Mouse (Mus musculus) kidney, adult 8-10 months (tissue): ENCODE data around the gene Hoxb8.

Experiments
- DNase-seq, 2 experiments: peaks; one replicate each; pipeline ENCODE4 v3.0.0; 2022

The Hoxb8 gene

DNA sequence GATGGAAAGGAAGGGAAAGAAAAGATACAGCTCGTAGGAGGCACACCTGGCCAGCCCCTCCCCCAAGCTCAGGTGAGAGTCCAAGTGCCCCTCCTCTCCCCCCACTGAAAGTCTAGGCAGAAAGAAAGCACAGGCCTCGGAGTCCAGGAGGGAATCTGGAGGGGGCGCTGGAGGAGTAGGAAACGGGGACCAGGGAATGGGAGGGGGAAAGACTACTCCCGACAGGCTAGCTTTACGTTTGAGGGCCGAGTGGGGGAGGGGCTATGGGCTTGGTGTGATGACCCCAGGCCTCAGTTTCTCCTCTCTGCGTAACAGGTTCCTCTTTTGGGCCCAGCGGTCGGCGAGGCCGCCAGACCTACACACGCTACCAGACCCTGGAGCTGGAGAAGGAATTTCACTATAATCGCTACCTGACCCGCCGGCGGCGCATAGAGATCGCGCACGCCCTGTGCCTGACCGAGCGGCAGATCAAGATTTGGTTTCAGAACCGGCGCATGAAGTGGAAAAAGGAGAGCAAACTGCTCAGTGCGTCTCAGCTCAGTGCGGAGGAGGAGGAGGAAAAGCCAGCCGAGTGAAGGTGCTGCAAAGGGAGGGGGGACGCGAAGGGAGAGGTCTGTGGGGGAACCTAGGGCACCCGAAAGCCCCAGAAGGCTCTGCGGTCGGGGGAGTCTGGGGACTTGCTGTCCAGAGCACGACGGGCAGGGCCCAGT lies 18.8 kb downstream of the Hoxb8 start:
- DNase-seq: peak in 1 of 2 experiments; percentile 49

DNA sequence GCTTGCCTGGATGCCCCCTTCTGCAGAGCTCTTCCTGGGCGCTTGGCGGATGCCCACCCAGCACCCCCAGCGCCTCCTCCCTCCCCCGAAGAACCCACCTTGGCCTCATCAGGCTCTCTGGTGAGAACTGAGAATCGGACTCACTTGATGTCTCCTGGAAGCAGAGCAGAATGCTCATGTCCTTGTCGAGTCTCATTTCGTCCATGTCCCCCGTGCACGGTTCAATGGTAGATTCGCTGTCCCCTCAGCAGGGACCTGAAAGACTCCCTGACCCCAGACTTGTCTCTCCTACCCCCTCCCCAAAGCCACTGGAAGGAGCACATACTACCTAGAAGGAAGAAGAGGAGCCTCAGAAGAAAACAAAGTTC lies 19.3 kb downstream of the Hoxb8 start:
- DNase-seq: no peak

GRCm38 (mm10) chr11:96301837-96302236 lies 20.1 kb downstream of the Hoxb8 start:
- peak; percentile 84 to 92 for DNase-seq

GRCm38 (mm10) chr11:96302381-96303150 lies 20.9 kb downstream of the Hoxb8 start:
- DNase-seq: peak in 1 of 2 experiments; percentile 20

GRCm38 (mm10) chr11:96303151-96304099 lies 21.7 kb downstream of the Hoxb8 start, which contains the start of gene Hoxb5:
TSS of gene Hoxb5 (plus strand) at chr11:96303336.
- peak; percentile 89 to 93 for DNase-seq

- DNase-seq: peak; percentile 20 to 32
Measured at GRCm38 (mm10) chr11:96304381-96305195, 22.9 kb downstream of the Hoxb8 start.

DNA sequence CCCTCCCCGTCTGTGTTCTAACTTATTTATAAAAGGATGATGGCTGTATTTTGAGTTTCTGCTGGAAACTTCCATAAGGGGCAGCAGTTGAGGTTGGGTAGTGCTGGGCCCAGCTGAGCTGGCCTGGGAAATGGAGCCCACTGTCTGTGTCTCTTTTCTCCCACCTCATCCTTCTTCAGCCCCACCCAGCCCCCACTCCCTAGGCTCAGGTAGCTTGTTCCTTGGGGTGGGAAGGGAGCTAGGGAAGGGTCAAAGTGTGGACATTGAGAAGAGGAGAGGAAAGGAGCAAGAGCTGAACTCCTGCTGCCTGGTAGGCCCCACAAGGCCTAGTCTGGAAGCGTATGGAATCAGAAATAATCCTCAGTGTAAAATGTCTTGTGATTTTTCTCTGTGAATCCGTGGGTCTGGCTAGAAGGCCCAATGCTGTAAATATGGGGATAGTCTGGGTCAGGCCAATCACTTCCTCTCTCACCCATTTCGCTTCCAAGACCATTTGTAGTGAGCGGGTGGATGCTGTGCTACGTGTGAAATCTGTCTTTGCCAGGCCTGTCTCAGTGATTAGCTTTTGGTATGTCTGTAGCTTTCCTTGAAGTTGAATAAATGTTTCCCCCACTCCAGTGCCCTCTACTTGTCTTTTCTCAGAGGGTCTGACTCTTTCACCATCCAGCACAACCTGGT lies 23.9 kb downstream of the Hoxb8 start:
- DNase-seq: peak in 1 of 2 experiments; percentile 23

GRCm38 (mm10) chr11:96306183-96306907 lies 24.6 kb downstream of the Hoxb8 start:
- DNase-seq: peak in 1 of 2 experiments; percentile 24

- peak; percentile 36 to 73 for DNase-seq
Measured at GRCm38 (mm10) chr11:96306908-96307269, 25.2 kb downstream of the Hoxb8 start.

GRCm38 (mm10) chr11:96308763-96309162 lies 27.1 kb downstream of the Hoxb8 start:
- no peak for DNase-seq

GRCm38 (mm10) chr11:96309288-96309687 lies 27.6 kb downstream of the Hoxb8 start:
- DNase-seq: peak in 1 of 2 experiments; percentile 64

DNA sequence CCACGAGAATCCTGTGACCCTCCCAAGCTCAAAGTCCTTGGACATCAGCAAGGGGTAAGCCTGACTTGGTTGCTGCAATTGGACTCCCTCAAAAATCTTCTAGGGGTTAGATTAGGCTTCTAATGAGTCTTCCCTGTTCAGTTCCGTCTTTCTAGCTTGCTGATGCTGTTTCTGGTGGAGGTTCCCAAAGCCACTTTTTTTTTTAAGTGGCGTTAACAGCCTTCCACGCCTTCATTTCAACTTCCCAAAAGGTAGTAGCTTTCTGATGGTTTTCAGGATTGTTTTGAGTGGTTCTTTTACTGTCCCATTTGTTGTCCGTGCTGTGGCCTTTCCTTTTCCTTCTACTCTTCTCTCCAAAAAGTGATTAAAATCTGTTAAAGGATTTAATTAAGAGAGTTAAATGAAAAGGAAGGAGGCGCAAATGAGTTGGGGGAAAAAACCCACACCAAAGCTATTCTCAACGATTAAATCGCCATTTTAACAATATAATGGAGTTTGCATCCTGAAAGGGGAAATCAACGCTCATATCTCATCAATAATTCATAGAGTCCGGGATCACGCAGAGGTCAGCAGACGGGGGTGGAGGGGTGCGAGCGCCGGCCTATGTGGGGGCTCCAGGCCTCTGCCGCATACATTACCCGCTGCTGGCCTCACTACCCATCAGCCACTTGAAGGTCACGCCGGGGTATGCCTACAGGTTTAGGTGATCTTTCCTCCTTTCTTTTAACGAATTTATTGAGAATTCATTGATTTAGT lies 28.7 kb downstream of the Hoxb8 start:
- no peak for DNase-seq

- no peak for DNase-seq
Measured at GRCm38 (mm10) chr11:96311097-96311496, 29.4 kb downstream of the Hoxb8 start.

GRCm38 (mm10) chr11:96311520-96312417 lies 30.1 kb downstream of the Hoxb8 start:
- DNase-seq: peak; percentile 86

- no peak for DNase-seq
Measured at GRCm38 (mm10) chr11:96313134-96313533, 31.4 kb downstream of the Hoxb8 start.

GRCm38 (mm10) chr11:96313806-96314428 lies 32.2 kb downstream of the Hoxb8 start:
- no peak for DNase-seq

- peak in 1 of 2 experiments; percentile 71 for DNase-seq
Measured at GRCm38 (mm10) chr11:96314671-96315343, 33.1 kb downstream of the Hoxb8 start.

GRCm38 (mm10) chr11:96315344-96315681 lies 33.6 kb downstream of the Hoxb8 start:
- no peak for DNase-seq
